Mouse (Mus musculus): Measurements from ENCODE around the gene Car3. TPM values are rescaled to one million over a fixed set of nuclear protein-coding genes. Genes with fewer than 3 reads are reported as not detected.

The Car3 gene
- 839 and 944 TPM in 2 replicates for polyA plus RNA-seq (2012; rRNA removed)

DNA sequence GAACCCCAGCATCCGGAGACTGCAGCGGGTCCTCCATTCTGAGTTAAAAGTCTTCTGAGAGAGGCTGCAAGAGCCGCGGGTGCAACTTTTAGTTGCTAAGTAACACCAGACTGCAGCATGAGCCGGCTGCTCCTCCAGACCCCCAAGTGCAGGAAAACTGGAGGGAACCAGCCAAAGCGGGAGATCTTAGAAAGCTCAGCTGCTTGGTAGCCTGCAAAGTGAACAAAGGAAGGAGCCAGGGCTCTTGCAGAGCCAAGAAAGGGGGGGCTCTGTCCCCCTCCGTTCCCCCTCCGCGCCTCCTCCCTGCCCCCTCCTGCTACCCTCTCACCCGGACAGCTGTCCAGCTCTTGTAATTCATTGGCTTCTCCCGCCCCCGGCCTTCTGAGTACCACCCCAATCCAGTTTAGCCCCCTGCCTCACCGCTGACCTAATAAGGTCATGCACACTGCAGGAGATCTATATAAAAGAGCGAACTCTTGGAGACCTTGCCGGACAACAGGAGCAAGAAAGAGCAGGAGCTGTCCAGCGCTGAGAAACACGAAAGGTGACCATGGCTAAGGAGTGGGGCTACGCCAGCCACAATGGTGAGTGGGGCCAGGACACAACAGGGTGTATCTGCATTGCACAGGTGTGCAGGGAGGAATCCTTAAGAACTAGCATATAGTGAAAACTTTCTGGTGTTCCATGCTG, at the start of gene Car3:
Gene Car3, plus strand, starts transcription at position 491 of the 690 bp plus-strand sequence.

DNA sequence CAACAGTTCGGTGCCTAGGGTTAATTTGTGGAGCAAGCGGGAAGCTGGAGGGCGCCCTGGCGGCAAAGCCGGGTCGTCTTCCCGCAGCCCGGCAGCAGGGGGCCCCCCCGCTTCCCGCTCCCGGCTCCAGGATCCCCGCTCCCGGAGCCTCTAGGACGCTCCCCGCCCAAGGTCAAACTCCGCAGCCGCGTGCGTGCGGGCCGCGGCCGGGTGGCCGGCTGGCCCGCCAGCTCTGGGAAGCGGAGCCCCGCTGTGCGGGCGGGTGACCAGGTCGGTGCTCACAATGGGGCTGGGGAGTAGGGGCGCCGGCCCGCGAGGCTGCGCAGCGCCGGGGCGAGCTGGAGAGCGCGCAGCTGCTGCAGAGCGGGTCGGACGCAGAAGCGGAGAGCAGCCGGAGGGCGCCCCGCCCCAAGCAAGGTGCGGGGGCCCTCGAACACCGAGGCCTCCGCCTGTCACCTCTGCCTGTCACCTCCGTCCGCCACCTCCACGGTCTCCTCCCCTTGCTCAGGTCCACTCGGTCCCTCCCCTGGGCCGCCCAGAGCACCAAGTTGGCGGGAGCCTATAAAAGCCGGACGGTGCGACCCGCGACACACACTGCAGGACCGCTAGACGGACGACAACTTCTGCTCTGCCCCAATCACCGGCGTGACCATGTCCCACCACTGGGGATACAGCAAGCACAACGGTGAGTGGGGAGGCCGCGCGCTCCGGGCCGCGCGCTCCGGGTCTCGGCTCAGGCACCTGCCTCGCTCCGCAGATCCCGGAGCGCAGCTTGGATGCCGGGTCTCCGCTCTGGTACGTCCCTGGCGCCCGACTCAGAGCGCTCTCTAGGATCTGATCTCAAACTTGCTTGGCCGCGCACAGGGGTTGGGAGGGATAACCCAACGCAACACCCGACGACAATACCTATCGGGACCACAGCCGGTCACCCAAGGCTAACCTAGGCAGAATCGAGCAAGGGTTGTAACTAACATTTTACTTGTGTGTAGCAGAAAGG, 23.1 kb downstream of the Car3 start, which contains the start of gene Car2:
Gene Car2, plus strand, starts transcription at position 172 of the 997 bp plus-strand sequence.

Other genes with a start within 250 kb of the Car3 start
- gene Car13, start 221.8 kb upstream of the Car3 start, polyA plus RNA-seq (2012; rRNA removed): 1.5 and 2.0 TPM in 2 replicates
- 0.20 TPM in 1 of 2 replicates, not detected in the other for gene Car1, start 55.1 kb upstream of the Car3 start, polyA plus RNA-seq (2012; rRNA removed)
- 118 and 129 TPM in 2 replicates for gene Car2, start 22.8 kb downstream of the Car3 start, polyA plus RNA-seq (2012; rRNA removed)